Mouse (Mus musculus) bone marrow macrophage, adult 2 months (primary cell): ENCODE measurements at regions not wholly inside any gene's neighbourhood (a gene's known extent, or its start where the extent isn't known, plus 50 kb on each side); places are given as distances from the start of the nearest gene placed in this dataset.

ENCODE experiments used
- CTCF ChIP-seq: IDR thresholded peaks from 2 replicates; pipeline ENCODE4 v1.5.1; 2012; ENCODE audit warnings: low read depth, mild to moderate bottlenecking, low read length, moderate library complexity
- POLR2A ChIP-seq: IDR thresholded peaks from 2 replicates; pipeline ENCODE4 v1.6.1; 2012; ENCODE audit warnings: mild to moderate bottlenecking, low read depth, low read length, borderline replicate concordance

DNA sequence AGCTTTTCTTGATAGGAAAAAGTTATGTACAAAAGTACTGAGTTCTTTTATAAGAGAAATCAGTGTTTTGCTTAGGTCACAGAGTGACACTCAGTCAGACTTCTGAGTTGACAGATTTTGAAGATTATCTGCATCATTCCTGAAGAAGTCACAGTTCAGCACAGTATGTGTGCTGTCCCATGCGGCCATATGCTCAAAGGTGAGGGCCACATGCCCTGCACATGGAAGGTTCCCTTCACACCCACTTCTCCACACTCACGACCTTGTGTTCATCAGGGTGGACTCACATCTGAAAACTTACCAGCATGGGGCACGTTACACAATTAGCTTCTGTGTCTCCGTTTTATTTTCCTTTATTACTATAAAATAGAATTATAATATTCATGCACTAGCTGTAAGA, 277.2 kb upstream of the Nt5e start:
- TF ChIP-seq POLR2A: no peak
- TF ChIP-seq CTCF: no peak
